Mouse (Mus musculus): ENCODE measurements around the gene Efcab6. TPM values are rescaled to one million over a fixed set of nuclear protein-coding genes. Genes with fewer than 3 reads are reported as not detected.

Gene Efcab6
- total and polyA plus RNA-seq, 3 experiments = not detected

GRCm38 (mm10) chr15:84073058-84073457, 7.9 kb upstream of the Efcab6 start:
- Histone ChIP-seq H3K9ac (ENCODE audit: control insufficient read depth, low read depth, low read length, poor library complexity, severe bottlenecking) (no peak overlapping the region), H3K79me2 (ENCODE audit: control insufficient read depth, insufficient read depth, low read length, poor library complexity) (no peaks in the 10 kb centered on the region), H3K27me3 (ENCODE audit: control insufficient read depth in 1 of 2, insufficient read depth in 2 of 2, low read length in 2 of 2) (no peaks in the 10 kb centered on the region), H3K4me1 (ENCODE audit: control insufficient read depth in 1 of 2, insufficient read depth in 2 of 2, low read length in 2 of 2) (no peaks in the 10 kb centered on the region), H3K36me3 (ENCODE audit: control insufficient read depth in 1 of 2, insufficient read depth in 2 of 2, low read length in 2 of 2) (no peaks in the 10 kb centered on the region), H3K4me3 (ENCODE audit: control insufficient read depth in 1 of 2, insufficient read depth in 1 of 2, low read depth in 2 of 2, low read length in 2 of 2) (no peak overlapping the region), H3K27ac (ENCODE audit: control insufficient read depth, low read depth, low read length) (no peak overlapping the region), H3K9me3 (replicated peaks; ENCODE audit: insufficient read depth, low read length) (no peaks in the 10 kb centered on the region)
- DNase-seq (ENCODE audit: low read depth, low spot score) = no peak
- TF ChIP-seq MXI1 (IDR thresholded peaks at IDR 0.05; ENCODE audit: low read depth, low read length) = no peak
- no peak for TF ChIP-seq MYB (IDR thresholded peaks at IDR 0.05; ENCODE audit: low read depth, low read length)
- TF ChIP-seq POLR2AphosphoS5 (IDR thresholded peaks at IDR 0.05; ENCODE audit: borderline replicate concordance, low read depth, low read length) = no peak
- TF ChIP-seq CHD1 (IDR thresholded peaks at IDR 0.05; ENCODE audit: low read depth, low read length) = no peak
- TF ChIP-seq NRF1 (IDR thresholded peaks at IDR 0.05; ENCODE audit: insufficient read depth, low read depth, low read length, poor library complexity, severe bottlenecking) = no peak

GRCm38 (mm10) chr15:84072226-84072625, 7.0 kb upstream of the Efcab6 start:
- peak; percentile 17 for DNase-seq (ENCODE audit: low read depth, low spot score)
- Histone ChIP-seq H3K4me3 (ENCODE audit: control insufficient read depth in 1 of 2, insufficient read depth in 1 of 2, low read depth in 2 of 2, low read length in 2 of 2) (no peak overlapping the region), H3K27ac (ENCODE audit: control insufficient read depth, low read depth, low read length) (no peak overlapping the region), H3K27me3 (ENCODE audit: control insufficient read depth in 1 of 2, insufficient read depth in 2 of 2, low read length in 2 of 2) (no peaks in the 10 kb centered on the region), H3K4me1 (ENCODE audit: control insufficient read depth in 1 of 2, insufficient read depth in 2 of 2, low read length in 2 of 2) (no peaks in the 10 kb centered on the region), H3K36me3 (ENCODE audit: control insufficient read depth in 1 of 2, insufficient read depth in 2 of 2, low read length in 2 of 2) (no peaks in the 10 kb centered on the region), H3K9me3 (replicated peaks; ENCODE audit: insufficient read depth, low read length) (no peaks in the 10 kb centered on the region), H3K9ac (ENCODE audit: control insufficient read depth, low read depth, low read length, poor library complexity, severe bottlenecking) (no peak overlapping the region), H3K79me2 (ENCODE audit: control insufficient read depth, insufficient read depth, low read length, poor library complexity) (no peaks in the 10 kb centered on the region)
- peak; percentile 13 to 30 (median 26); a peak in 4 of 6 replicates for TF ChIP-seq CTCF (IDR thresholded peaks at IDR 0.05 in 2 of 3, conservative IDR thresholded peaks at IDR 0.05 in 1 of 3; ENCODE audit: control insufficient read depth in 1 of 3, insufficient read depth in 1 of 3, low read depth in 2 of 3, low read length in 3 of 3, poor library complexity in 1 of 3, severe bottlenecking in 1 of 3)
- TF ChIP-seq RAD21 (IDR thresholded peaks at IDR 0.05; ENCODE audit: low read depth, low read length) = peak; percentile 19
- TF ChIP-seq CHD2 (IDR thresholded peaks at IDR 0.05; ENCODE audit: low read length) = no peak

DNA sequence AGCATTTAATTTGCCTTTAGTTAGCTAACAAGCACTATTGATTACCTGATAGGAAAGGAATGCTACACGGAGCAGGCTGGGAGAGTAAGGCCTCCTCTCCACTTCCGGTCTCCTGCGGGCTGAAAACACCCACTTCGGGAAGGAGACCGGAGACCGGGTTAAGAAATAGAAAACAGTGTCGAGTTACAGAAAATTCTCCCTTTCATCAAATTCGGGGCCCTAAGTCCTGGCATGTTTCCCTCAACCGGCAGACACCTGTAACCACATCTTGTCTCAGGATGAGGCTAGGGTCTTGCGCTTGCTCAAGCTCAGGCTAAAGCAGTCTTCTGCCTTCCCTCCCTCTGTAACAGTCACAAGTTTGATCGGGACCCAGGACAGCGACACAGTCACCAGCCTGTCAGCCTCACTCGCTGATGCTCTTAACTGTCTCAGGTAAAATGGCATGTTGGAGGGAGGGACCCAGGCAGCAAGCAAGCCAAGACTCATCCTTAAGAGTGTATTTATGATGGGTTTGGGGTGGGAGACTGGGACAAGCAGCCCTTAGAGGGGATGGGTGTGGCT, 5.0 kb upstream of the Efcab6 start:
- Histone ChIP-seq H3K4me1 (ENCODE audit: control insufficient read depth in 1 of 2, insufficient read depth in 2 of 2, low read length in 2 of 2) (no peaks in the 10 kb centered on the region), H3K79me2 (ENCODE audit: control insufficient read depth, insufficient read depth, low read length, poor library complexity) (no peaks in the 10 kb centered on the region), H3K27me3 (ENCODE audit: control insufficient read depth in 1 of 2, insufficient read depth in 2 of 2, low read length in 2 of 2) (no peaks in the 10 kb centered on the region), H3K4me3 (ENCODE audit: control insufficient read depth in 1 of 2, insufficient read depth in 1 of 2, low read depth in 2 of 2, low read length in 2 of 2) (no peak overlapping the region), H3K27ac (ENCODE audit: control insufficient read depth, low read depth, low read length) (no peak overlapping the region), H3K36me3 (ENCODE audit: control insufficient read depth in 1 of 2, insufficient read depth in 2 of 2, low read length in 2 of 2) (no peaks in the 10 kb centered on the region), H3K9me3 (replicated peaks; ENCODE audit: insufficient read depth, low read length) (no peaks in the 10 kb centered on the region), H3K9ac (ENCODE audit: control insufficient read depth, low read depth, low read length, poor library complexity, severe bottlenecking) (no peak overlapping the region)
- TF ChIP-seq POLR2A (IDR thresholded peaks at IDR 0.05; ENCODE audit: control insufficient read depth in 1 of 2, insufficient read depth in 1 of 2, low read depth in 1 of 2, low read length in 2 of 2, poor library complexity in 1 of 2) = no peak
- TF ChIP-seq POLR2AphosphoS5 (IDR thresholded peaks at IDR 0.05; ENCODE audit: borderline replicate concordance, low read depth, low read length) = no peak
- TF ChIP-seq HCFC1 (IDR thresholded peaks at IDR 0.05; ENCODE audit: low read depth, low read length) = no peak
- no peak for TF ChIP-seq ZNF384 (IDR thresholded peaks at IDR 0.05; ENCODE audit: low read depth, low read length)
- DNase-seq (ENCODE audit: low read depth, low spot score) = no peak
